In the genomic region with DNA sequence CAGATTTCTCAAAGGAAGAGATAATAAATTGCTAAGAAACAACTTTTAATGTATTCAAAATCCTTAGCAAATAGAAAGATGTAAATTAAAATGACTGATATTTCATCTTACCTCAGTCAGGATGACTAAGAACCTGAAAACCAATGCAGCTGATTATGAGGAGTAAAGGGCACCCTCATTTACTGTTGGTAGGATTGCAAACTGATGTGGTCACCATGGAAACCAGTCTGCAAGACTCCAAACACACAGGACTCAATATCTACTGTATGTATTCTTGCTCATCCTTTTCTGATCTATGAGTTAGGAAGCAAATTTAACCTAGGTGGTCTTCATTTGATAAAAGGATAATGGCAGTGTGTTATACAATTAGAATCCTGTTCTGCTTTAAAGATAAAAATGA, we compare ENCODE assay signal across 27 mouse cellular contexts.
A peak's percentile ranks its signal among the peaks of the same experiment; 100 is the strongest.
DNase-seq lines count a peak whose midpoint lies in the region; ATAC-seq lines count a peak whose summit lies in the region.
"Had no signal": no experiment of that assay in that cellular context is flagged by ENCODE, and none has a peak within 500 bp of the region (broad histone marks: within the 10 kb centered on the region; RNA-seq: fewer than 3 reads in every experiment).

No protein-coding gene starts in this region.

- peak; percentile 20 for DNase-seq in forebrain, embryonic 14.5 days (ENCODE audit: low spot score)
- no peak for DNase-seq in forebrain, embryonic 10.5 days (ENCODE audit: extremely low spot score, low spot score)
- no peak for DNase-seq in midbrain, embryonic 10.5 days (ENCODE audit: low spot score)
- peak; percentile 20 for DNase-seq in hindlimb bud, embryonic 11.5 days (ENCODE audit: extremely low spot score, low read depth, low spot score)
- no peak for DNase-seq in testis, postnatal 10 days (ENCODE audit: low spot score)
- DNase-seq in frontal cortex, postnatal 25 days (ENCODE audit: low spot score in 2 of 2) = no peak
- DNase-seq: adrenal gland, postnatal 10 days; adrenal gland, postnatal 36 days; B cell, adult 2 months; cerebellum, adult 18-20 months; cerebellum, adult 9-10 months; cerebellum, postnatal 14 days; forebrain, postnatal 0 days; gastrocnemius, adult 2 months; gastrocnemius, postnatal 14 days; heart, adult 11 months had no signal

- H3K4me1 ChIP-seq in forebrain, embryonic 14.5 days (ENCODE audit: control insufficient read depth, insufficient read depth, low read length) = no peaks in the 10 kb centered on the region
- H3K4me1 ChIP-seq in forebrain, embryonic 10.5 days = no peaks in the 10 kb centered on the region
- no peaks in the 10 kb centered on the region for H3K4me1 ChIP-seq in midbrain, embryonic 16.5 days (ENCODE audit: control insufficient read depth, insufficient read depth, low read length)
- no peaks in the 10 kb centered on the region for H3K4me1 ChIP-seq in midbrain, embryonic 10.5 days
- H3K4me1 ChIP-seq: embryonic facial prominence, embryonic 13.5 days; forebrain, embryonic 13.5 days; hindbrain, embryonic 12.5 days; hindbrain, embryonic 15.5 days; intestine, embryonic 15.5 days had no signal

- H3K9me3 ChIP-seq in forebrain, embryonic 14.5 days (replicated peaks; ENCODE audit: control insufficient read depth, low read length) = no peaks in the 10 kb centered on the region
- no peaks in the 10 kb centered on the region for H3K9me3 ChIP-seq in forebrain, embryonic 10.5 days
- H3K9me3 ChIP-seq in midbrain, embryonic 16.5 days (replicated peaks; ENCODE audit: control insufficient read depth, low read length, poor library complexity, severe bottlenecking) = no peaks in the 10 kb centered on the region
- H3K9me3 ChIP-seq in midbrain, embryonic 10.5 days (replicated peaks) = no peaks in the 10 kb centered on the region
- H3K9me3 ChIP-seq: embryonic facial prominence, embryonic 13.5 days; forebrain, embryonic 13.5 days; G1E; hindbrain, embryonic 12.5 days; hindbrain, embryonic 15.5 days; intestine, embryonic 15.5 days had no signal

- no peaks in the 10 kb centered on the region for H3K27me3 ChIP-seq in forebrain, embryonic 14.5 days (replicated peaks; ENCODE audit: control insufficient read depth, insufficient read depth, low read length)
- no peaks in the 10 kb centered on the region for H3K27me3 ChIP-seq in forebrain, embryonic 10.5 days (ENCODE audit: poor library complexity, severe bottlenecking)
- no peaks in the 10 kb centered on the region for H3K27me3 ChIP-seq in midbrain, embryonic 16.5 days (ENCODE audit: control insufficient read depth, insufficient read depth, low read depth, low read length)
- H3K27me3 ChIP-seq in midbrain, embryonic 10.5 days (ENCODE audit: low read depth, poor library complexity, severe bottlenecking) = no peaks in the 10 kb centered on the region
- H3K27me3 ChIP-seq: CH12.LX; embryonic facial prominence, embryonic 13.5 days; forebrain, embryonic 13.5 days; hindbrain, embryonic 12.5 days; hindbrain, embryonic 15.5 days; intestine, embryonic 15.5 days; Patski had no signal

- H3K36me3 ChIP-seq in forebrain, embryonic 14.5 days (ENCODE audit: control insufficient read depth, insufficient read depth, low read length) = no peaks in the 10 kb centered on the region
- H3K36me3 ChIP-seq in forebrain, embryonic 10.5 days (replicated peaks) = no peaks in the 10 kb centered on the region
- H3K36me3 ChIP-seq in midbrain, embryonic 16.5 days (ENCODE audit: control insufficient read depth, insufficient read depth, low read length) = no peaks in the 10 kb centered on the region
- no peaks in the 10 kb centered on the region for H3K36me3 ChIP-seq in midbrain, embryonic 10.5 days
- H3K36me3 ChIP-seq: embryonic facial prominence, embryonic 13.5 days; G1E; hindbrain, embryonic 12.5 days; hindbrain, embryonic 15.5 days; intestine, embryonic 15.5 days had no signal

- no peak for ATAC-seq in forebrain, embryonic 14.5 days
- peak; percentile 54; the same call in 1 of the 2 replicates for ATAC-seq in midbrain, embryonic 16.5 days
- ATAC-seq: forebrain, embryonic 13.5 days; forebrain, postnatal 0 days; intestine, embryonic 15.5 days; Patski had no signal

- no peak overlapping the region for H3K4me2 ChIP-seq in forebrain, embryonic 14.5 days (ENCODE audit: low read length)
- no peak overlapping the region for H3K4me2 ChIP-seq in midbrain, embryonic 16.5 days (ENCODE audit: low read length)
- H3K4me2 ChIP-seq: embryonic facial prominence, embryonic 13.5 days; forebrain, embryonic 13.5 days; heart, embryonic 11.5 days; hindbrain, embryonic 12.5 days; hindbrain, embryonic 15.5 days; intestine, embryonic 15.5 days had no signal

- no peak overlapping the region for H3K27ac ChIP-seq in forebrain, embryonic 14.5 days (ENCODE audit: low read depth, low read length)
- H3K27ac ChIP-seq in forebrain, embryonic 10.5 days = no peak overlapping the region
- no peak overlapping the region for H3K27ac ChIP-seq in midbrain, embryonic 16.5 days (ENCODE audit: low read length)
- no peak overlapping the region for H3K27ac ChIP-seq in midbrain, embryonic 10.5 days (replicated peaks)
- H3K27ac ChIP-seq: embryonic facial prominence, embryonic 13.5 days; forebrain, embryonic 13.5 days; gastrocnemius, adult 2 months; hindbrain, embryonic 12.5 days; hindbrain, embryonic 15.5 days; intestine, embryonic 15.5 days had no signal

- no peak overlapping the region for H3K9ac ChIP-seq in forebrain, embryonic 14.5 days (ENCODE audit: low read length)
- H3K9ac ChIP-seq in midbrain, embryonic 16.5 days (ENCODE audit: low read depth, low read length) = no peak overlapping the region
- H3K9ac ChIP-seq: embryonic facial prominence, embryonic 13.5 days; forebrain, embryonic 13.5 days; forebrain, postnatal 0 days; hindbrain, embryonic 12.5 days; hindbrain, embryonic 15.5 days; intestine, embryonic 15.5 days had no signal

- no peak overlapping the region for H3K4me3 ChIP-seq in forebrain, embryonic 14.5 days (ENCODE audit: low read depth, low read length)
- H3K4me3 ChIP-seq in forebrain, embryonic 10.5 days = no peak overlapping the region
- H3K4me3 ChIP-seq in midbrain, embryonic 16.5 days (ENCODE audit: low read depth, low read length) = no peak overlapping the region
- no peak overlapping the region for H3K4me3 ChIP-seq in midbrain, embryonic 10.5 days
- H3K4me3 ChIP-seq: embryonic facial prominence, embryonic 13.5 days; erythroblast, embryonic 14.5 days; forebrain, embryonic 13.5 days; gastrocnemius, adult 2 months; hindbrain, embryonic 12.5 days; hindbrain, embryonic 15.5 days; intestine, embryonic 15.5 days had no signal

Comparison
In these comparisons a context has a peak if more than half of its experiments do, and no peak if none do; other contexts are left out.
1. DNase-seq: peak in forebrain, embryonic 14.5 days (single experiment) and hindlimb bud, embryonic 11.5 days (single experiment); none in forebrain, embryonic 10.5 days (single experiment), midbrain, embryonic 10.5 days (single experiment), testis, postnatal 10 days (single experiment) and frontal cortex, postnatal 25 days (0 of 2).